Mouse (Mus musculus): ENCODE data around the gene Auts2. TPM values are rescaled to one million over a fixed set of nuclear protein-coding genes. Genes with fewer than 3 reads are reported as not detected.

Auts2 gene
- polyA plus RNA-seq, 2 experiments, result 38.3 to 50.8 TPM

GRCm38 (mm10) chr5:132212446-132212845 is 330.7 kb downstream of the Auts2 start:
- WGBS, result 40% methylated on average over 2 of the region's 2 CpGs
- H3K9ac ChIP-seq (ENCODE audit: low read depth, low read length, severe bottlenecking), result no peak overlapping the region
- H3K27me3 ChIP-seq (ENCODE audit: control insufficient read depth, insufficient read depth, low read length), result no peaks in the 10 kb centered on the region
- H3K4me3 ChIP-seq (replicated peaks; ENCODE audit: low read length), result no peak overlapping the region
- no peak overlapping the region for H3K4me2 ChIP-seq (replicated peaks; ENCODE audit: low read depth, low read length, severe bottlenecking)
- ATAC-seq (ENCODE audit: low FRiP score, low read depth) (no peak), DNase-seq (ENCODE audit: low spot score) (no peak)
- no peak overlapping the region for H3K27ac ChIP-seq (replicated peaks; ENCODE audit: low read depth, low read length)
- H3K36me3 ChIP-seq (ENCODE audit: control insufficient read depth, insufficient read depth, low read length), result no peaks in the 10 kb centered on the region
- no peaks in the 10 kb centered on the region for H3K9me3 ChIP-seq (ENCODE audit: control insufficient read depth, low read length)
- peaks cover 27% of the 10 kb centered on the region for H3K4me1 ChIP-seq (ENCODE audit: control insufficient read depth, insufficient read depth, low read length)
- TF ChIP-seq POLR2A (IDR thresholded peaks at IDR 0.05; ENCODE audit: borderline replicate concordance, extremely low read depth, insufficient read depth, insufficient read length), result no peak

DNA sequence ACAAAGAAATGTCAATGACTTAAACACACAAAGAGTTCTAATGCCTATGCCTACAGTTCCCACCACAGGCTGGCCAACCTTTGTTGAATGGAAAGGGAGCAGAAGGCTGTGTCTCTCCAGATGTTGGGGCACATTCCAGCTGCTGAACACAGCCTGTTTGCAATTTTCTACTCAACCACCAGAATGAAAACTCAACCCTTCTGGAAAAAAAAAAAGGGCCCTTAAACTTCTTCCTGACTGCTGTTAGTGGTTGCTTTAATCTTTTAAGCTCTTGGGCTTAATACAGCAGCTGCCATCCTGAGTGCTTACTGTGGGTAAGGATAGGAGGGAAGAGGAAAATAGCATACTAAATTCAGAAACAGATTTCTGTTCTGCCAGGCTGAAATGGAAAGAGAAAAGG is 333.4 kb downstream of the Auts2 start:
- H3K4me1 ChIP-seq (ENCODE audit: control insufficient read depth, insufficient read depth, low read length), result peaks cover 27% of the 10 kb centered on the region
- peak; percentile 55; the same call in 1 of the 2 replicates for ATAC-seq (ENCODE audit: low FRiP score, low read depth)
- no peak overlapping the region; the same call in 1 of the 2 replicates for H3K4me2 ChIP-seq (replicated peaks; ENCODE audit: low read depth, low read length, severe bottlenecking)
- no peaks in the 10 kb centered on the region for H3K27me3 ChIP-seq (ENCODE audit: control insufficient read depth, insufficient read depth, low read length)
- no peak overlapping the region for H3K9ac ChIP-seq (ENCODE audit: low read depth, low read length, severe bottlenecking)
- no peaks in the 10 kb centered on the region for H3K9me3 ChIP-seq (ENCODE audit: control insufficient read depth, low read length)
- peak overlapping the region; percentile 33; the same call in 1 of the 2 replicates for H3K27ac ChIP-seq (replicated peaks; ENCODE audit: low read depth, low read length)
- H3K36me3 ChIP-seq (ENCODE audit: control insufficient read depth, insufficient read depth, low read length), result no peaks in the 10 kb centered on the region
- peak; percentile 74 for DNase-seq (ENCODE audit: low spot score)
- TF ChIP-seq POLR2A (IDR thresholded peaks at IDR 0.05; ENCODE audit: borderline replicate concordance, extremely low read depth, insufficient read depth, insufficient read length), result no peak
- H3K4me3 ChIP-seq (replicated peaks; ENCODE audit: low read length), result no peak overlapping the region

GRCm38 (mm10) chr5:132206220-132206619 is 336.9 kb downstream of the Auts2 start:
- DNase-seq (ENCODE audit: low spot score), result no peak
- no peaks in the 10 kb centered on the region for H3K9me3 ChIP-seq (ENCODE audit: control insufficient read depth, low read length)
- no peak overlapping the region for H3K4me2 ChIP-seq (replicated peaks; ENCODE audit: low read depth, low read length, severe bottlenecking)
- no peaks in the 10 kb centered on the region for H3K36me3 ChIP-seq (ENCODE audit: control insufficient read depth, insufficient read depth, low read length)
- TF ChIP-seq POLR2A (IDR thresholded peaks at IDR 0.05; ENCODE audit: borderline replicate concordance, extremely low read depth, insufficient read depth, insufficient read length), result no peak
- no peaks in the 10 kb centered on the region for H3K27me3 ChIP-seq (ENCODE audit: control insufficient read depth, insufficient read depth, low read length)
- H3K4me1 ChIP-seq (ENCODE audit: control insufficient read depth, insufficient read depth, low read length), result peaks cover 27% of the 10 kb centered on the region
- H3K27ac ChIP-seq (replicated peaks; ENCODE audit: low read depth, low read length), result no peak overlapping the region
- no peak overlapping the region for H3K9ac ChIP-seq (ENCODE audit: low read depth, low read length, severe bottlenecking)
- H3K4me3 ChIP-seq (replicated peaks; ENCODE audit: low read length), result no peak overlapping the region
- 94% methylated on average over 1 of the region's 1 CpGs for WGBS
- no peak for ATAC-seq (ENCODE audit: low FRiP score, low read depth)

DNA sequence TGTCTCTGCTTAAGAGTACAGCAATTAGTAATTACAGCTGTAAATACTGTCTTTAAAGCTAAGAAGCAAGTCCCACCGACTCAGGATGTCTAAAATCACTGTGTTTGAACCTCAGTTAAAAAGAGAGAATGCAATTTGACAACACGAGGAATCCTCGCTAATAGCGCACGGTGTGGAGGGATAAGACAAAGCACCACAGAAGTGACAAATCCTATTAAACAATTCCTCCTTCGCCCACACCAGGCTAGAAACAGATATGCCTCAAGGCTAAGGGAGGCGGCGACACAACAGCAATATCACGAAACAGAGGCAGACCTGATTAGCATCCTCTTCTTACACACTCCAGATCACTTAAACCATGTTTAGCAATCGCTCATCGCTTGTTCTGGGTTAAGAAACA is 339.3 kb downstream of the Auts2 start:
- ATAC-seq (ENCODE audit: low FRiP score, low read depth), result no peak
- no peak overlapping the region for H3K4me3 ChIP-seq (replicated peaks; ENCODE audit: low read length)

GRCm38 (mm10) chr5:132201077-132201645 is 342.0 kb downstream of the Auts2 start:
- DNase-seq (ENCODE audit: low spot score), result no peak
- WGBS, result 48% methylated on average over 4 of the region's 4 CpGs
- TF ChIP-seq POLR2A (IDR thresholded peaks at IDR 0.05; ENCODE audit: borderline replicate concordance, extremely low read depth, insufficient read depth, insufficient read length), result no peak

More for the DNA sequence above, 339.3 kb downstream of the Auts2 start:
- Histone ChIP-seq H3K27me3 (ENCODE audit: control insufficient read depth, insufficient read depth, low read length) (no peaks in the 10 kb centered on the region), H3K4me1 (ENCODE audit: control insufficient read depth, insufficient read depth, low read length) (peaks cover 23% of the 10 kb centered on the region), H3K4me2 (replicated peaks; ENCODE audit: low read depth, low read length, severe bottlenecking) (no peak overlapping the region), H3K27ac (replicated peaks; ENCODE audit: low read depth, low read length) (no peak overlapping the region), H3K36me3 (ENCODE audit: control insufficient read depth, insufficient read depth, low read length) (no peaks in the 10 kb centered on the region), H3K9ac (ENCODE audit: low read depth, low read length, severe bottlenecking) (no peak overlapping the region), H3K9me3 (ENCODE audit: control insufficient read depth, low read length) (no peaks in the 10 kb centered on the region)
- TF ChIP-seq POLR2A (IDR thresholded peaks at IDR 0.05; ENCODE audit: borderline replicate concordance, extremely low read depth, insufficient read depth, insufficient read length), result no peak
- 69% methylated on average over 11 of the region's 11 CpGs for WGBS
- DNase-seq (ENCODE audit: low spot score), result no peak

More at GRCm38 (mm10) chr5:132201077-132201645, 342.0 kb downstream of the Auts2 start:
- Histone ChIP-seq H3K4me1 (ENCODE audit: control insufficient read depth, insufficient read depth, low read length) (peaks cover 23% of the 10 kb centered on the region), H3K4me2 (replicated peaks; ENCODE audit: low read depth, low read length, severe bottlenecking) (no peak overlapping the region), H3K27me3 (ENCODE audit: control insufficient read depth, insufficient read depth, low read length) (no peaks in the 10 kb centered on the region), H3K36me3 (ENCODE audit: control insufficient read depth, insufficient read depth, low read length) (no peaks in the 10 kb centered on the region), H3K4me3 (replicated peaks; ENCODE audit: low read length) (no peak overlapping the region), H3K27ac (replicated peaks; ENCODE audit: low read depth, low read length) (no peak overlapping the region), H3K9me3 (ENCODE audit: control insufficient read depth, low read length) (no peaks in the 10 kb centered on the region), H3K9ac (ENCODE audit: low read depth, low read length, severe bottlenecking) (no peak overlapping the region)
- no peak for ATAC-seq (ENCODE audit: low FRiP score, low read depth)

All from limb, embryonic 14.5 days (tissue).